Mouse (Mus musculus): ENCODE data around the gene Etv2. TPM values are rescaled to one million over a fixed set of nuclear protein-coding genes. Genes with fewer than 3 reads are reported as not detected.

Etv2 gene
- polyA plus RNA-seq, 1 experiment from 2014 or later, result not detected

DNA sequence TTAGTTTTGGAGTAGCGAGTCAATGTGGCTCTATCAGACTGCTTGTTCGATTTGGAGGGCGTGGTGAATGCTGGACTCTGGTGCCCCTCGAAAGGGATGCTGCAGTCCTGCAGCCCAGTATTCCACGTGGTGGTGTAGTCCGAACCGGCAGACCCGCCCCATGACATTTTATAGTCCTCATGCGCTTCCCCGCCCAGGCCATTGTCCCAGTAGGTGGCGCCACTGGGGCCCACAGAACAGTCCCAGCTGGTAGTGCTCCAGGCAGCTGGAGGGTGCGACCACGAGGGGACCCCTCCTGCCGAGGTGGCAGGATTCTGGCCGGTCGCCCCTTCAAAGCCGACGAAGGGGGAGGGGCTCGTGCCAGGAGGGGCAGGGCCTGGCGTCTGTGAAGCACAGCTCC is 1.0 kb downstream of the Etv2 start:
- H3K27me3 ChIP-seq, result peaks cover 55% of the 10 kb centered on the region
- peak overlapping the region; percentile 19 for H3K4me3 ChIP-seq
- peaks cover 5% of the 10 kb centered on the region for H3K4me1 ChIP-seq
- no peaks in the 10 kb centered on the region for H3K36me3 ChIP-seq
- no peaks in the 10 kb centered on the region for H3K9me3 ChIP-seq
- no peak overlapping the region for H3K27ac ChIP-seq
- no peak overlapping the region for H3K9ac ChIP-seq
- H3K4me2 ChIP-seq, result peak overlapping the region; percentile 44
- ATAC-seq (ENCODE audit: borderline replicate concordance, extremely low read depth, low FRiP score, low TSS enrichment), result peak; percentile 62; the same call in 1 of the 2 replicates
- 1% methylated on average over 20 of the region's 20 CpGs for WGBS

GRCm38 (mm10) chr7:30633762-30634412 is 1.8 kb downstream of the Etv2 start:
- H3K4me3 ChIP-seq, result no peak overlapping the region; the same call in 1 of the 2 replicates
- H3K4me2 ChIP-seq, result no peak overlapping the region
- 6% methylated on average over 26 of the region's 27 CpGs for WGBS
- no peaks in the 10 kb centered on the region for H3K36me3 ChIP-seq
- H3K4me1 ChIP-seq, result peaks cover 5% of the 10 kb centered on the region
- no peak overlapping the region for H3K27ac ChIP-seq
- H3K9ac ChIP-seq, result no peak overlapping the region
- peaks cover 55% of the 10 kb centered on the region for H3K27me3 ChIP-seq
- H3K9me3 ChIP-seq, result no peaks in the 10 kb centered on the region
- ATAC-seq (ENCODE audit: borderline replicate concordance, extremely low read depth, low FRiP score, low TSS enrichment), result no peak

DNA sequence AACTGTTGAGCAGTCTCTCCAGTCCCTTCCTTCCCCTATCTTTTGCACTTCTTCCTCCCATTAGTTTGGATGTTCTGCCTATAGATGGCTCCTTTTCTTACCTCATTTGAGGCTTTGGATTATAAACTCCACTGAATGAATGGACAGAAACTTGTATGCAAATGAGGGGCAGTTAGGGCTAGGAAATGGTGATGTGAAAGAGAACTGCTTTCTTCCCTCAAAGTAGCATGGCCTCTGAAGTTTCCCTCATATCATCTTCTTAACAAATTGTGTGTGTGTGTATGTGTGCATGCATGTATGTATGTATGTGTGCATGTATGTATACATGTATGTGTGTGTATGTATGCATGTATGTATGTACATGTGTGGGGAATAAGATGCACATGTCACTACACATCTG is 6.6 kb downstream of the Etv2 start:
- no peak overlapping the region for H3K9ac ChIP-seq
- H3K9me3 ChIP-seq, result no peaks in the 10 kb centered on the region
- peaks cover 10% of the 10 kb centered on the region for H3K4me1 ChIP-seq
- H3K4me2 ChIP-seq, result no peak overlapping the region
- H3K4me3 ChIP-seq, result no peak overlapping the region
- no peak overlapping the region for H3K27ac ChIP-seq
- peaks cover 4% of the 10 kb centered on the region; the same call in 1 of the 2 replicates for H3K36me3 ChIP-seq
- H3K27me3 ChIP-seq, result peaks cover 26% of the 10 kb centered on the region
- no peak for ATAC-seq (ENCODE audit: borderline replicate concordance, extremely low read depth, low FRiP score, low TSS enrichment)

DNA sequence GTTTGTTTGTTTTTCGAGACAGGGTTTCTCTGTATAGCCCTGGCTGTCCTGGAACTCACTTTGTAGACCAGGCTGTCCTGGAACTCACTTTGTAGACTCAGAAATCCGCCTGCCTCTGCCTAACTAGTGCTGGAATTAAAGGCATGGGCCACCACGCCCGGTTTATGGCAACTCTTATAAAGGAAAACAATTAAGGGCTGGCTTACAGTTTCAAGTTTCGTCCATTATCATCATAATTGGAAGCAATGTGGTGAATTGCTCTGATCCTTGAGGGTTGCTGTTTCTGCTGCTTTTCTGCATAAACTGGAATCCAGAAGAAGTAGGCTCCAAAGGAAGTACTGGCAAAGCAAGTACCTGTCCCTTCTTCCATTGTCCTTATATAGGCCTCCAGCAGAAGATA is 9.0 kb downstream of the Etv2 start:
- peak overlapping the region; percentile 76; the same call in 1 of the 2 replicates for H3K4me2 ChIP-seq
- H3K27me3 ChIP-seq, result peaks cover 4% of the 10 kb centered on the region
- no peaks in the 10 kb centered on the region for H3K9me3 ChIP-seq
- H3K27ac ChIP-seq, result no peak overlapping the region
- 72% methylated on average over 5 of the region's 5 CpGs for WGBS
- H3K9ac ChIP-seq, result no peak overlapping the region
- H3K4me1 ChIP-seq, result peaks cover 10% of the 10 kb centered on the region
- H3K4me3 ChIP-seq, result no peak overlapping the region; the same call in 1 of the 2 replicates
- peaks cover 25% of the 10 kb centered on the region for H3K36me3 ChIP-seq
- no peak for ATAC-seq (ENCODE audit: borderline replicate concordance, extremely low read depth, low FRiP score, low TSS enrichment)

DNA sequence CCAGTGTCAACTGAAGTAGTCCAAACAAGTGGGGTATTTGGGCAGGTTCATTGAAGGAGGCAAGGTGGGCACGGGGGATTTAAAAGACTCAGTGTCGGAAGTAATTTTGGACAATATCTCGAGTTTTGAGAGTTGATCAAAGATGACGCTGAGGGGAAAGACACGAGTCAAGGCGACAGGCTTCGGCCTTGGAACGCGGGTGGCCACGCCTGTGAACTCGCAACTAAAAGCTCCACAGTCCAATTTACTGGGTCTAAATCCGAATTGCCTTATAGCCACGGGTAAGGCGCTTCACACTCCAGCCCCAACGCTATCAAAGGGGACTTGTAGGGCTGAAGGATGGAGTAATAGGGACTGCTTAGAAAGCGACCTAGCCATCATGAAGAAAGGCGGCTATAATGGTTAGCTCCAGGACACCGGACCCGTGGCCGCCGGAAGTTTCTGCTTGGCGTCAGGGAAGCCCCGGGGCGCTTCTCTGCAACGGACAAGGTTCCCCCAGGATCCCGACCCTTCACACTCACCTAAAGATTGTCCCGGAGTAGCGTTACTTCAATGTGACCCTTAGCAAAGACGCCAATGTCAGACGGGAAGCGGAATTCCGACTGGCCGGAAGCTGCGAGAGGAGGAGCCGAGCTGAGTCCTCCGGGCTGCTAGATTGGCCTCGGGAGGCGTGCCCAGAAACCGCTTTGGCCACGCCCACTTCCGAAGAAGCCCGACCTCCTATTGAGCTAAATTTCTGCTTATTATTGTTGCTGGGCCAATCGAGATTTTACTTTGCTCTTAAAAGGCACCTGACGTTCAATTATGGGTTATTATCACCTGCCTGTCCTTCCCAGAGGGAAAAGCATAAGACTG is 9.9 kb downstream of the Etv2 start, which contains the start of gene Cox6b1:
TSS of gene Cox6b1 (minus strand) at position 622 of the 855 bp plus-strand sequence.
- Histone ChIP-seq H3K4me3 (peak within 1 kb of the TSS; percentile 79), H3K4me2 (peak within 1 kb of the TSS; percentile 76), H3K4me1 (peaks cover 10% of the 10 kb centered on the region), H3K27me3 (no peaks in the 10 kb centered on the region; the same call in 1 of the 2 replicates), H3K9me3 (no peaks in the 10 kb centered on the region), H3K36me3 (peaks cover 32% of the 10 kb centered on the region), H3K27ac (no peak within 1 kb of the TSS; the same call in 1 of the 2 replicates), H3K9ac (peak within 1 kb of the TSS; percentile 79)
- WGBS, result 2% methylated on average over 44 of the region's 44 CpGs
- ATAC-seq (ENCODE audit: borderline replicate concordance, extremely low read depth, low FRiP score, low TSS enrichment), result peak; percentile 93

GRCm38 (mm10) chr7:30619202-30619601 is 16.4 kb downstream of the Etv2 start:
- no peak overlapping the region for H3K4me3 ChIP-seq
- no peaks in the 10 kb centered on the region for H3K27me3 ChIP-seq
- 86% methylated on average over 3 of the region's 3 CpGs for WGBS
- peaks cover 72% of the 10 kb centered on the region for H3K36me3 ChIP-seq
- no peak for ATAC-seq (ENCODE audit: borderline replicate concordance, extremely low read depth, low FRiP score, low TSS enrichment)
- H3K9me3 ChIP-seq, result no peaks in the 10 kb centered on the region
- no peak overlapping the region for H3K9ac ChIP-seq
- no peak overlapping the region for H3K4me2 ChIP-seq
- no peaks in the 10 kb centered on the region for H3K4me1 ChIP-seq
- H3K27ac ChIP-seq, result no peak overlapping the region

DNA sequence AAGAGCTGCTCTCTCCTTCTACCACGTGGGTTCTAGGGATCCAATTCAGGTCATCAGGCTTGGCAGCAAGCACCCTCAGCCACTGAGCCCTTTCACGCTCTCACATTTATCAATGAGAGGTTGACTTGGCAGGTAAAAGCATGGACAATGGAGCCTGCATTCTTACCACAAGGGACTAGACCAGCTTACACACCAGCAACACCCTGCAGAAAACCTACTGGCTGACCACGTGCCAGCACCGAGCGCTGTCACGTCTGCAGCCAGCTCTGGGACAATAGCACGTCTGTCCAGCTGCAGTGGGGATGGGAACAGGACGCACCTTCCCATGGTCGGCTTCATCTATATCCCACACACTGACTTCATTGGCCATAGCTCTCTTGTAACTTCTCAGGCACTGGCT is 17.0 kb downstream of the Etv2 start:
- Histone ChIP-seq H3K4me2 (no peak overlapping the region), H3K9me3 (no peaks in the 10 kb centered on the region), H3K36me3 (peaks cover 67% of the 10 kb centered on the region), H3K4me1 (no peaks in the 10 kb centered on the region), H3K9ac (no peak overlapping the region), H3K27ac (no peak overlapping the region), H3K4me3 (no peak overlapping the region), H3K27me3 (no peaks in the 10 kb centered on the region)
- ATAC-seq (ENCODE audit: borderline replicate concordance, extremely low read depth, low FRiP score, low TSS enrichment), result no peak
- 92% methylated on average over 9 of the region's 9 CpGs for WGBS

DNA sequence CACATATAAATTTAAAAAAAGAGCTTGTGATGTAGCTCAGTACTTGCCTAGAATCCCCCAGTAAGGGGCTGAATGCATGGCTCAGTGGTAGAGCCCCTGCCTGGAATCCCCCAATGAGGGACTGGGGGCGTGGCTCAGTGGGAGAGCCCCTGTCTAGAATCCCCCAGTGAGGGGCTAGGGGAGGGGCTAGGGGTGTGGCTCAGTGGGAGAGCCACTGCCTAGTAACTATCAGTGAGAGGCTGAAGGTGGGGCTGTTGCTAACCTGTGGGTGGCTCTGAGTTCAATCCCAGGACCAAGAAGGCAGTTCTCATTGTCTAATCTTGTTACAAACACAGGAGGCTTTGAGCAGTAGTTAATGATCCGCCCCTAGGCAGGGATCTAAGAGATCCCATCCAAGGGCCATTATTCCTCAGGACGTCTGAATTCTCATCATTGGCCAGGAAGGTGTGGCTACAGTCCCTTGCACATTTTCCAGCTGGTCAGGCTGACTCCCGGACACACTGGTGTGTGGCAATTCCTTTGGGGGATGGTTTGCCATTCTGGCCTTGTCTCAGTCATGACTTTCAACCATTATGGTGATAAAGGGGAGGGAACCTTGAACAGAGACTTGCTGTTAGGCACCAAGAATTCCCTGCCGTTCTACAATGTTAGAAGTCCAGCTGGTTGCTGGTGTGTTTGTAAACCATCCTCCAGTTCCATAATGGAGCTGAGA is 20.4 kb downstream of the Etv2 start:
- Histone ChIP-seq H3K27ac (no peak overlapping the region), H3K9ac (no peak overlapping the region), H3K4me2 (no peak overlapping the region), H3K4me3 (no peak overlapping the region), H3K4me1 (no peaks in the 10 kb centered on the region), H3K27me3 (no peaks in the 10 kb centered on the region), H3K9me3 (no peaks in the 10 kb centered on the region), H3K36me3 (peaks cover 40% of the 10 kb centered on the region)
- ATAC-seq (ENCODE audit: borderline replicate concordance, extremely low read depth, low FRiP score, low TSS enrichment), result no peak
- 52% methylated on average over 5 of the region's 5 CpGs for WGBS

DNA sequence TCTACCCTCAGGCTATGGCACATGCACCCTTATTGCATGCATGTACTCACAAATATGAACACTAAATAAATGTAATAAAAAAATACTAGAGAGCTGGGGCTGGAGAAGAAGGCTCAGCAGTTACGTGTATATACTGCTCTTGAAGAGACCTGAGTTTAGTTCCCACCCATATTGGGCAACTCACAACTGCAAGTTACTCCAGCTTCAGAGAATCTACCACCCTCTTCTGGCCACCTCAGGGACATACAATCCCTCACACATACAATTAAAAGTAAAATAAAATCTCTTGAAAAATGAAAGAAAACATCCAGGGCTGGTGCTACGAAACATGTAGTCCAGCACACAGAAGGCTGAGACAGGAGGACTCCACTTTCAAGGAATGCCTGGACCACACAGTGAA is 21.2 kb downstream of the Etv2 start:
- H3K27ac ChIP-seq, result no peak overlapping the region
- no peak overlapping the region for H3K4me3 ChIP-seq
- H3K4me2 ChIP-seq, result no peak overlapping the region
- no peaks in the 10 kb centered on the region for H3K27me3 ChIP-seq
- H3K9ac ChIP-seq, result no peak overlapping the region
- H3K9me3 ChIP-seq, result no peaks in the 10 kb centered on the region
- no peak for ATAC-seq (ENCODE audit: borderline replicate concordance, extremely low read depth, low FRiP score, low TSS enrichment)
- no peaks in the 10 kb centered on the region for H3K4me1 ChIP-seq
- peaks cover 36% of the 10 kb centered on the region for H3K36me3 ChIP-seq
- WGBS, result 73% methylated on average over 2 of the region's 2 CpGs

GRCm38 (mm10) chr7:30613529-30614112 is 22.0 kb downstream of the Etv2 start:
- H3K36me3 ChIP-seq, result peaks cover 28% of the 10 kb centered on the region
- H3K4me1 ChIP-seq, result peaks cover under 1% of the 10 kb centered on the region
- 0 out of 2 replicates have a peak, but pooled peaks have one; percentile 35 for ATAC-seq (ENCODE audit: borderline replicate concordance, extremely low read depth, low FRiP score, low TSS enrichment)
- no peak overlapping the region for H3K27ac ChIP-seq
- WGBS, result 22% methylated on average over 14 of the region's 14 CpGs
- H3K9me3 ChIP-seq, result no peaks in the 10 kb centered on the region
- no peak overlapping the region for H3K4me3 ChIP-seq
- no peaks in the 10 kb centered on the region for H3K27me3 ChIP-seq
- no peak overlapping the region for H3K9ac ChIP-seq
- H3K4me2 ChIP-seq, result no peak overlapping the region

DNA sequence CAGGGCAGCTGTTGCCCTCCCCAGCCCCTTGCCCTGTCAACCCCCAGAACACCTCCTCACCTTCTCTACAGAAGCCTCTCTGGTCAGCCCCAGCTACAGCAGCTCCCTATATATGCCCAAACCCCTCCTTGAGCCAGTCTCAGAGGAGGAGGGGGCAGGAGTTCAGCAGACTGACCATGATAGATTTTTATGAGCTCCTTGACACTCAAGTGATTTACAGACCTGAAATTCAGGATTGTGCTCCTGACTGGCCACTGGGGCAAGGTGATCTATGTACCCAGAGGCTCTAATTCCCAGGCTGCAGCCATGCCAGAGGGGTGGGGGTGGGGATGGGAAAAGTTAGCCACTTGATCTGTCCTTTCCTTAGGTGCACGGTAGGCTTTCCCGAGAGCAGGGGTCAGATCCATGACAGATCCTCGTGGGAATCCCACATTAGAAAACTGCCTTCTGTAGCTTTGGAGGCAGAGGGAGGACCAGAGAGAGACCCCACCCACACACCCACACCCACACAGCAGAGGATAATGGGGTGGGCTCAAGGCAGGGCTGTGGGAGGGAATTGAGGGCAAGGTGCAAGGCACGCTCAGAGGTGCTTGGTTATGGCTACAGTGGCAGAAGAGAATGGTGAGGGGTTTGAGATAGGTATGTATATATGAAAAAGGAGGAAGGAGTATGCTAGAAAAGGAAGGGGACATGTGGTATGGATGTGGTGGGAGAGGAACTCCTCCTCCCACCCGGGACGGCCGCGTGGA is 22.8 kb downstream of the Etv2 start, which contains the start of gene Upk1a:
TSS of gene Upk1a (minus strand) at position 194 of the 749 bp plus-strand sequence.
- Histone ChIP-seq H3K27ac (no peak within 1 kb of the TSS), H3K36me3 (peaks cover 20% of the 10 kb centered on the region), H3K9me3 (no peaks in the 10 kb centered on the region), H3K9ac (no peak within 1 kb of the TSS), H3K4me3 (no peak within 1 kb of the TSS), H3K27me3 (no peaks in the 10 kb centered on the region), H3K4me2 (no peak within 1 kb of the TSS), H3K4me1 (peaks cover 8% of the 10 kb centered on the region)
- WGBS, result 60% methylated on average over 8 of the region's 8 CpGs
- no peak for ATAC-seq (ENCODE audit: borderline replicate concordance, extremely low read depth, low FRiP score, low TSS enrichment)
